Mouse (Mus musculus): ENCODE results near the gene Olfr1318.

The Olfr1318 gene

DNA sequence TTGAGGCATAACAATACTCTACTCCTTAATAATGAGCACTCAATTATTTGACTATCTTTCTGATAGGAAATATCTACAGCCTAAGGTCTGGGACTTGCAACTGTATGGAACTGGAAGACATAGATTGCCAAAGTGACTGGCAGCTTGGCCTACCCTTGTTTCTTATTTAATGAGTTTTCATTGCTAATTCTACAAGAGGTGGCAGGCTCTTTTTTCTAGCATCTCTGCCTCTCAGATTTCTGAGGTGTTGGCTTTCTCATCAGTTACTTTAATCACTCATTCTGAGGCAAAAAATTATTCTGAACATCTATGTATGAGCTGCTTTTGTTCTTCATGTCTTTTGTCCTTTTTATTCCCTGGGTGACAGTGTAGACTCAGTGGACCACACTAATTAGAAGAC, at the start of gene Olfr1318:
Gene Olfr1318 (plus strand): TSS at position 301 of the 400 bp plus-strand sequence.
- in situ Hi-C loops (cut with MboI, MseI) = no loop called here

DNA sequence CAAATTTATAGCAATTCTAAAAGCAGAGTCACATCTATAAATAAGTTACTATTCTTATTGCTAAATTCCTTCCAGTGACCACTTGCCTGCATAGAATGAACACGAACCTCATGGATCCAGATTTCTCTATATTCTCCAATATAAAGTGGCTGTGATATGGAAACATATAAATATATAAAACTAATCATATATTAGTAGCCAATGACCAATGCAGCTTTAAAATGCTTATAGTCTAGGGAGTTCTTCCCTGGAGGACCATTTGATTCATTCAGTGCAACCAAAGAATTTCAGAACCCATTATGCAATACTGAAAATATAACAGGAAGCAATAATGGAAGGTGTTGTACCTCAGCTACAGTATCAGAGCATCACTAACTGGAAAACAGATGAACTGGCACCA, 38.7 kb upstream of the Olfr1318 start, which contains the start of gene Olfr1315-ps1:
Gene Olfr1315-ps1 (minus strand): TSS at position 101 of the 400 bp plus-strand sequence.
- in situ Hi-C loops (cut with MboI, MseI) = no loop called here

DNA sequence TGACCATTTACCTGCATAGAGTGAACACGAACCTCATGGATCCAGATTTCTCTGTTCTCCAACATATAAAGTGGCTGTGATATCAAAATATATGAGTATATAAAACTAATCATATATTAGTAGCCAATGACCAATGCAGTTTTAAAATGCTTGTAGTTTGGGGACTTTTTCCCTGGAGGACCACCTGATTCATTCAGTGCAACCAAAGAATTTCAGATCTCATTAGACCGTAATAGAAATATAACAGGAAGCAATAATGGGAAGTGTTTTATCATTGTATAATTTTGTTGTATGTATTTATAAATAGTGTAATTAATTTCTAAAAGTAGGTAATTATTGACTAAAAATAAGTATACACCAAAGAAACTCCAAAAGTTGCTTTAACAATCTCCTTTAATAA, 19.1 kb upstream of the Olfr1318 start, which contains the start of gene Olfr1316:
Gene Olfr1316 (minus strand): TSS at position 101 of the 400 bp plus-strand sequence.
- in situ Hi-C loops (cut with MboI, MseI) = no loop called here

DNA sequence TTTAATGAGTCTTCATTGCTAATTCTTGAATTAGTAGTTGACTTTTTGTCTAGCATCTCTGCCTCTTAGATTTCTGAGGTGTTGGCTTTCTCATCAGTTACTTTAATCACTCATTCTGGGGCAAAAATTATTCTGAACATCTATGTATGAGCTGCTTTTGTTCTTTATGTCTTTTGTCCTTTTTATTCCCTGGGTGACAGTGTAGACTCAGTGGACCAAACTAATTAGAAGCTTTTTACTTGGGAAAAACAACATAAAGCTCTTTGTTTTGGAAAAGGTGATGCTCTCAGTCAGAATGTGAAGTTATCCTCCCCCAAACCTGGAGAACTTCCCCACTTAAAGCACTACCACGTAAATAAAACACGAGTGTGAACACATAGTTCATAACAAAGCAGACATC, 14.0 kb upstream of the Olfr1318 start, which contains the start of gene Olfr1317:
Gene Olfr1317 (plus strand): TSS at position 301 of the 400 bp plus-strand sequence.
- in situ Hi-C loops (cut with MboI, MseI) = no loop called here

DNA sequence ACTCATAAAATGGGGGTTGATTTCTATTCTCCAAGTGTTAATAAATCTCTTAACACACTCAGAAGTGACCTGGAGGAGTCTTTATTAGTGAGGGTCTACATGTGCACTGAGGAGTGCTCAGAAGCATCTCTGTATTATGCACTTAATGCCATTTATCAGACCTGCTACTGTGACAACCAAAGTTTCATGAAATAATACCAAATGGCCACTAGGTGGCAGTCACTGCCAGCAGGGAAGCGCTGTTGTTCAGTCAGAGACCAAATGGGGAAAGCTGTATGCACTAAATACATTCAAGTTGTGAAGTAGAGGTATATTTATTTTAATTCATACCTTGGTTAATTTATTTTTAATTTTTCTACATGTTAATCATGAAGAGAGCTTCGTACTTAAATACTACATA, 42.9 kb downstream of the Olfr1318 start:
- in situ Hi-C loops (cut with MboI, MseI) = no loop called here

DNA sequence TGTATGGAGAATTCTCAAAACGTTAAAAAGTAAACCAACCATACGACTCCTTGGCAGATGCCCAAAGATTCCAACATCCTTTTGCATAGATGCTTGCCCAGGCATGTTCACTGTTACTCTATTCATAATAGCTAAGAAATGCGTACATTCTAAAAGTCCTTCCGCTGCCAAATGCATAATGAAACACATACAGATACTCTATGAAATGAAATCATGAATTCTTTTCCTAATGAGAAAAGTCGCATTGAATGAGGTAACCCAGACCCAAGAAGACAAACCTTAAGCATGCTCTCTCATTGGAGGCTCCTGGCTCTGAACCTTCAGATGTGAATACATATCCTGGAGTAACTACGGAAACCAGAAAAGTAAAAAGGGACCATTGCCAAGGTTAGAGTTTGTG, 49.1 kb downstream of the Olfr1318 start:
- in situ Hi-C loops (cut with MboI, MseI) = no loop called here
